Mouse (Mus musculus) limb, embryonic 11.5 days (tissue): ENCODE measurements around the gene Sap30bp. TPM values are rescaled to one million over a fixed set of nuclear protein-coding genes. Genes with fewer than 3 reads are reported as not detected.

Source experiments
- ATAC-seq: fragments of 200-750 bp; cut with Nextera tagmentation; 2 replicates; pipeline ENCODE4 v1.8.0; 2017; ENCODE audit warnings: low read depth; ENCODE audit not compliant: insufficient number of reproducible peaks, low FRiP score, low TSS enrichment
- DNase-seq: peaks from one replicate; pipeline ENCODE4 v3.0.0-alpha.2; 2015; ENCODE audit warnings: low spot score
- H3K27ac ChIP-seq: fragments of 300-500 bp; sonication (generic); replicated peaks from 2 replicates; pipeline ENCODE4 v1.5.1; 2014; ENCODE audit warnings: low read depth, mild to moderate bottlenecking, low read length
- H3K27me3 ChIP-seq: fragments of 300-500 bp; sonication (generic); 2 replicates; pipeline ENCODE4 v1.6.1; 2014; ENCODE audit warnings: mild to moderate bottlenecking, low read length, mixed read lengths; ENCODE audit not compliant: control insufficient read depth, insufficient read depth
- H3K36me3 ChIP-seq: fragments of 300-500 bp; sonication (generic); 2 replicates; pipeline ENCODE4 v1.6.1; 2014; ENCODE audit warnings: mild to moderate bottlenecking, low read length, moderate library complexity, mixed read lengths; ENCODE audit not compliant: control insufficient read depth, insufficient read depth
- H3K4me1 ChIP-seq: fragments of 300-500 bp; sonication (generic); 2 replicates; pipeline ENCODE4 v1.6.1; 2014; ENCODE audit warnings: low read length, mixed read lengths; ENCODE audit not compliant: control insufficient read depth, insufficient read depth
- H3K4me2 ChIP-seq: fragments of 300-500 bp; sonication (generic); 2 replicates; pipeline ENCODE4 v1.6.1; 2014; ENCODE audit warnings: low read depth, mild to moderate bottlenecking, moderate library complexity; ENCODE audit not compliant: severe bottlenecking
- H3K4me3 ChIP-seq: fragments of 300-500 bp; sonication (generic); 2 replicates; pipeline ENCODE4 v1.5.1; 2014; ENCODE audit warnings: low read depth, low read length
- H3K9ac ChIP-seq: fragments of 300-500 bp; sonication (generic); 2 replicates; pipeline ENCODE4 v1.6.1; 2014; ENCODE audit warnings: mild to moderate bottlenecking, low read length
- H3K9me3 ChIP-seq: fragments of 300-500 bp; sonication (generic); 2 replicates; pipeline ENCODE4 v1.6.1; 2016; ENCODE audit warnings: low read length; ENCODE audit not compliant: control insufficient read depth
- WGBS: fragments of 180-500 bp; shearing (Covaris S2); extraction: QIAGEN DNeasy Blood & Tissue Kit; methylation state at CpG from one replicate; pipeline ENCODE4 v1.1.7; 2014; 5-methylcytosine and 5-hydroxymethylcytosine counted together
- polyA plus RNA-seq: library from polyadenylated mRNA; unstranded; fragments of >200 nt; fragmentation: Nextera tagmentation; extraction: Ambion mirVana; gene quantifications from 2 replicates; pipeline ENCODE4 v1.2.1, GENCODE M21; 2014

Gene Sap30bp
- polyA plus RNA-seq, 1 experiment from 2014 or later = 50.7 TPM

DNA sequence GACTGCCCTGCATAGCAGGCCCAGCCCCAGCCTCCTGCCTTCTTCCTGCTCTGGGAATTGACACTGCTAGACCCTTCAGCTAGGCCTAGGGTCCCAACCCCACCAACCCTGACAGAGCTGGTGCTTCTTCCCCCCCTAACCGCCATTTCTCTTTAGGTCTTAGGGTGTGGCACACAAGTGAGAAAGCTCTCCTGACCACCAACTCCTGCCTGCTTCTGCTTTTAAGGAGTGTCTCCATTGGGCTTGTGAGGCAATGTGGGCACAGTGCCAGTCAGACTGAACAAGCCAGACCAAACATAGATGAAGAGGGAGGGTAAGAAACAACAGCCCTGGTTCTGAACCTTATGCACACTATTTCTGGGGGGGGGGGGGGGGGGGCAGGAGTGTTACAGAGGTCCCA lies 30.3 kb upstream of the Sap30bp start:
- no peak overlapping the region for H3K27ac ChIP-seq
- WGBS = 86% methylated on average over 1 of the region's 1 CpGs
- DNase-seq (no peak), ATAC-seq (no peak)
- peaks cover 2% of the 10 kb centered on the region; the same call in 1 of the 2 replicates for H3K36me3 ChIP-seq
- H3K9ac ChIP-seq = no peak overlapping the region
- H3K9me3 ChIP-seq = no peaks in the 10 kb centered on the region
- H3K4me1 ChIP-seq = peaks cover 9% of the 10 kb centered on the region
- no peak overlapping the region for H3K4me2 ChIP-seq
- H3K4me3 ChIP-seq = no peak overlapping the region
- no peaks in the 10 kb centered on the region for H3K27me3 ChIP-seq

DNA sequence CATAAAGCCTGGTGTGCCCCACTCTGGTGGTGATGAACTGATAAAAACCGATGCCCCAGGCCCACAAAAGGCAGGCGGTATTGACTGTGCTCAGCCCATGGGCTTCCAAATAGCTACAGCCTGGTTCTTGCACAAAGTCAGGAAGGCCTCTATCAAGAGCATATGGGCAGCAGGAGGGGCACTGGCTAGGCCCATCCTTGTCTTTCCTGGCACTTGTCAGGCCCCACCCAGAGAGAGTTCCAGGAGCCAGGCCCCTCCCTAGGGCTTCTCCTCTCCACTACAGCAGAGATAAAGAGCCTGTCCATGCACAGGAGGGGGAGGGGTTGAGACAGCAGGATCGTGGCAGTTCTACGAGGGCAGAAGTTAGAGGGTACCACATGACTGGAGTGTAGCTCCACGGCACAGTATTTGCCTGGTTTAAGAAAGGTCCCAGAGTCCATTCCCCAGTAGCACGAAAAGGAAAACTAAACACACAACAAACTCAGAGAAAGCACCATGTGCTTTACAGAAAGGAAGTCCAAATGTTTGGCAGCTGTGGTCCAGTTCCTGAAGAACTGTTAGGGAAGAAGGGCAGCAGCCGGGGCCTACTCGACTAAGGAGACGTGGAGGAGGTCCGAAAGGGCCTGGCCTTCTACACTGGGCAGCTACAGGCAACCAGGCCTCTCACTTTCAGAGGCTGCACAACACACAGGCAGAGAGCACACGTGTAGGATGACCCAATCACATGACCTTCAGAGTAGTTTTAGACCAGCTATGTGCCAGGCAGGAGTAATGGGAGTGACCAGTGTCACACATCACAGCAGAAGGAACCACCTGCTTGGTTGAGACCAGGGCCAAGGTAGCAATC lies 29.5 kb upstream of the Sap30bp start:
- no peak overlapping the region for H3K4me2 ChIP-seq
- no peak overlapping the region for H3K9ac ChIP-seq
- 73% methylated on average over 11 of the region's 11 CpGs for WGBS
- H3K27ac ChIP-seq = no peak overlapping the region; the same call in 1 of the 2 replicates
- H3K36me3 ChIP-seq = peaks cover 2% of the 10 kb centered on the region; the same call in 1 of the 2 replicates
- DNase-seq = no peak
- H3K9me3 ChIP-seq = no peaks in the 10 kb centered on the region
- H3K4me3 ChIP-seq = no peak overlapping the region
- H3K27me3 ChIP-seq = no peaks in the 10 kb centered on the region
- peaks cover 9% of the 10 kb centered on the region for H3K4me1 ChIP-seq
- ATAC-seq = no peak

DNA sequence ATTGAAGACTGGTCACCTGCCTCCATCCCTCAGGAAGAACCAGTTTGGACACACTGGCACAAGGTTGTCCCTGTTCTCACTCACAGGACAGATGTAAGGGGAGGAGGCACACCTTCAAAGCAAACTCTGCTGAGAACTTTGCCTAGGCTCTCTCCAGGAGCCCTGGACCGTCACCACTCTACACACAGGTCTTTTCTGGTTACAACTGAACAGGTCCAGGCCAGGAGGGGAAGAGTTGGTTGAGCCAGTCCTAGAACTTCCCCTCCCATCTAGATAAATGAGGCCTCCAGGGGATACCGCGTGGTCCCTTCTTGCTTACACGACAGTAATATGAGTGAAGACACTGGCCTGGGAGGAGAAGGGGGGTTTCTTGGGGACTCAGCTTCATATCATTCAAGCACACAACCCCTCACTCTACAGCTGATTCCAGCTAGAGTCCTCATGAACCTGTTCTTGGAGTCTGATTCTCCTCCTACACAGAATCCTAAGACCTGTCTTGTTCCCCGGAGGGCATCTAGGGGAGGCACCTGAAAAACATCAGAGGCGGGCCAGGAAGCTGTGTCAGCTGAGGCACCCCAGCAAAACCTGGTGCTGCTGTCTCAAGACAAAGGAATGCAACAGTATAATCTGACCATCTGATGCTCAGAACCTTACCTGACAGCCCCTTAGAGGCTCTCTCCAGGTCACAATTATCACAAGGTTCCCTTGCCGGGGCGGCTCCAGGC lies 28.7 kb upstream of the Sap30bp start:
- Histone ChIP-seq H3K4me3 (no peak overlapping the region), H3K27ac (no peak overlapping the region; the same call in 1 of the 2 replicates), H3K36me3 (peaks cover 2% of the 10 kb centered on the region; the same call in 1 of the 2 replicates), H3K9me3 (no peaks in the 10 kb centered on the region), H3K4me1 (peaks cover 9% of the 10 kb centered on the region), H3K27me3 (no peaks in the 10 kb centered on the region), H3K4me2 (no peak overlapping the region), H3K9ac (no peak overlapping the region; the same call in 1 of the 2 replicates)
- ATAC-seq (no peak), DNase-seq (no peak)
- WGBS = 79% methylated on average over 8 of the region's 8 CpGs

DNA sequence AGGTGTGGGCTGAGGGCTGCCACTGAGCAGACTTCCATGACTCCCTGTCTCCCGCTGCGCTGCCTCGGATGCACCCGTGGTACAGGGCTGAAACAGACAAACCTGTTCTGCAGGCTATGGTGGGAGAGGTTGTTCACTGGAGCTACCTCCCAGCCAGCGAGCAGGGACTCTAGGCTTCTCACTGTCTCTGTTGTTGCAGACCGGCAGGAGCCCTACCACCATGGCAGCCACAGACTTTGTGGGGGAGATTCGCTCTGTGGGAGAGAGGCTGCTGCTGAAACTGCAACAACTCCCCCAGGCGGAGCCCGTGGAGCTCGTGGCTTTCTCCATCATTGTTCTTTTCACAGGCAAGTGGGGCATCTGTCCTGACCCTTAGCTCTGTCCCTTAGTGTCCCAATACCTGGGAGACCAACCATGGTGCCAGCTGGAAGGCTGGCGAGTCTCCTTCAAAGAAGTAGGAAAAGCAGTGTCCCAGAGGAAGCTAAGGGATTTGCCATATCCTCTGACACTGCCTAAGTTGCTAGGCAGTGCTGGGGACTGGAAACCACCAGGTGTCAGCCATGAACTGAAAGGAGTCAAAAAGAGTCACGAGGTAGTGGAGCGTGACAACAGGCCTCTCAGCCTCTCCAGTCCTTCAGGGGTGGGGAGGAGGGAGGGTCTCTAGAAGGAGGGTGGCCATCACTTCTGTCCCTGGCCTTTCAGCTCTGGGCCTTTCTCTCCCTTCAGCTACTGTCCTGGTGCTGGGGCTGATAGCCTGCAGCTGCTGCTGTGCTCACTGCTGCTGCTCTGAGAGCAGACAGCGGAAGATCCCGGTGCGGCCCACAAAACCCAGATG lies 27.9 kb upstream of the Sap30bp start:
- no peak overlapping the region for H3K4me3 ChIP-seq
- peaks cover 1% of the 10 kb centered on the region for H3K4me1 ChIP-seq
- no peaks in the 10 kb centered on the region for H3K9me3 ChIP-seq
- no peak overlapping the region for H3K27ac ChIP-seq
- no peak overlapping the region for H3K9ac ChIP-seq
- no peaks in the 10 kb centered on the region for H3K27me3 ChIP-seq
- no peak for DNase-seq
- WGBS = 62% methylated on average over 16 of the region's 16 CpGs
- ATAC-seq = no peak
- peaks cover 2% of the 10 kb centered on the region; the same call in 1 of the 2 replicates for H3K36me3 ChIP-seq
- H3K4me2 ChIP-seq = no peak overlapping the region

- Histone ChIP-seq H3K27me3 (no peaks in the 10 kb centered on the region), H3K4me2 (no peak overlapping the region), H3K9ac (no peak overlapping the region), H3K36me3 (peaks cover 2% of the 10 kb centered on the region; the same call in 1 of the 2 replicates), H3K27ac (no peak overlapping the region), H3K4me1 (no peaks in the 10 kb centered on the region), H3K9me3 (no peaks in the 10 kb centered on the region), H3K4me3 (no peak overlapping the region)
- 82% methylated on average over 3 of the region's 3 CpGs for WGBS
- DNase-seq (no peak), ATAC-seq (no peak)
Observed at GRCm38 (mm10) chr11:115906116-115906515, 27.0 kb upstream of the Sap30bp start.

- Histone ChIP-seq H3K27me3 (no peaks in the 10 kb centered on the region), H3K9me3 (no peaks in the 10 kb centered on the region), H3K4me1 (no peaks in the 10 kb centered on the region), H3K36me3 (peaks cover 2% of the 10 kb centered on the region; the same call in 1 of the 2 replicates), H3K4me2 (no peak overlapping the region), H3K4me3 (no peak overlapping the region), H3K27ac (no peak overlapping the region), H3K9ac (no peak overlapping the region)
- ATAC-seq (no peak), DNase-seq (no peak)
- 88% methylated on average over 5 of the region's 5 CpGs for WGBS
Observed at GRCm38 (mm10) chr11:115906521-115906920, 26.6 kb upstream of the Sap30bp start.

GRCm38 (mm10) chr11:115911134-115911561 lies 21.9 kb upstream of the Sap30bp start:
- Histone ChIP-seq H3K9me3 (no peaks in the 10 kb centered on the region), H3K27me3 (no peaks in the 10 kb centered on the region), H3K4me1 (no peaks in the 10 kb centered on the region), H3K36me3 (peaks cover 2% of the 10 kb centered on the region), H3K9ac (no peak overlapping the region), H3K4me3 (no peak overlapping the region), H3K4me2 (no peak overlapping the region), H3K27ac (no peak overlapping the region)
- DNase-seq (no peak), ATAC-seq (no peak)
- 94% methylated on average over 5 of the region's 5 CpGs for WGBS
